Mouse (Mus musculus): Measurements from ENCODE around the gene Cpm. TPM values are rescaled to one million over a fixed set of nuclear protein-coding genes. Genes with fewer than 3 reads are reported as not detected.

Gene Cpm
- polyA plus RNA-seq, 2 experiments = 24.4 to 41.6 TPM

- no peak for TF ChIP-seq POLR2A (IDR thresholded peaks at IDR 0.05; ENCODE audit: borderline replicate concordance, extremely low read depth, insufficient read depth, insufficient read length)
- no peak overlapping the region for H3K27ac ChIP-seq (replicated peaks; ENCODE audit: low read depth, low read length)
- H3K9me3 ChIP-seq (ENCODE audit: control insufficient read depth, low read length) = no peaks in the 10 kb centered on the region
- H3K36me3 ChIP-seq (ENCODE audit: control insufficient read depth, insufficient read depth, low read length) = peaks cover 86% of the 10 kb centered on the region
- DNase-seq (ENCODE audit: low spot score) = no peak
- ATAC-seq (ENCODE audit: low FRiP score, low read depth) = no peak
- H3K4me3 ChIP-seq (replicated peaks; ENCODE audit: low read length) = no peak overlapping the region
- no peak overlapping the region for H3K4me2 ChIP-seq (replicated peaks; ENCODE audit: low read depth, low read length, severe bottlenecking)
- H3K27me3 ChIP-seq (ENCODE audit: control insufficient read depth, insufficient read depth, low read length) = no peaks in the 10 kb centered on the region
- no peak overlapping the region for H3K9ac ChIP-seq (ENCODE audit: low read depth, low read length, severe bottlenecking)
- no peaks in the 10 kb centered on the region for H3K4me1 ChIP-seq (ENCODE audit: control insufficient read depth, insufficient read depth, low read length)
Measured at GRCm38 (mm10) chr10:117692173-117692572, 62.9 kb downstream of the Cpm start.

- H3K27me3 ChIP-seq (ENCODE audit: control insufficient read depth, insufficient read depth, low read length) = no peaks in the 10 kb centered on the region
- DNase-seq (ENCODE audit: low spot score) = no peak
Measured at GRCm38 (mm10) chr10:117692953-117693352, 63.7 kb downstream of the Cpm start.

GRCm38 (mm10) chr10:117694255-117694953 lies 65.1 kb downstream of the Cpm start:
- no peaks in the 10 kb centered on the region for H3K4me1 ChIP-seq (ENCODE audit: control insufficient read depth, insufficient read depth, low read length)
- no peak for TF ChIP-seq POLR2A (IDR thresholded peaks at IDR 0.05; ENCODE audit: borderline replicate concordance, extremely low read depth, insufficient read depth, insufficient read length)
- no peak for DNase-seq (ENCODE audit: low spot score)
- H3K36me3 ChIP-seq (ENCODE audit: control insufficient read depth, insufficient read depth, low read length) = peaks cover 86% of the 10 kb centered on the region
- ATAC-seq (ENCODE audit: low FRiP score, low read depth) = no peak
- H3K4me3 ChIP-seq (replicated peaks; ENCODE audit: low read length) = no peak overlapping the region
- H3K4me2 ChIP-seq (replicated peaks; ENCODE audit: low read depth, low read length, severe bottlenecking) = no peak overlapping the region
- no peaks in the 10 kb centered on the region for H3K9me3 ChIP-seq (ENCODE audit: control insufficient read depth, low read length)
- H3K9ac ChIP-seq (ENCODE audit: low read depth, low read length, severe bottlenecking) = no peak overlapping the region
- WGBS = 95% methylated on average over 6 of the region's 6 CpGs
- no peaks in the 10 kb centered on the region for H3K27me3 ChIP-seq (ENCODE audit: control insufficient read depth, insufficient read depth, low read length)
- no peak overlapping the region for H3K27ac ChIP-seq (replicated peaks; ENCODE audit: low read depth, low read length)

More at GRCm38 (mm10) chr10:117692953-117693352, 63.7 kb downstream of the Cpm start:
- no peak overlapping the region for H3K27ac ChIP-seq (replicated peaks; ENCODE audit: low read depth, low read length)
- H3K4me3 ChIP-seq (replicated peaks; ENCODE audit: low read length) = no peak overlapping the region
- peaks cover 88% of the 10 kb centered on the region for H3K36me3 ChIP-seq (ENCODE audit: control insufficient read depth, insufficient read depth, low read length)
- H3K4me2 ChIP-seq (replicated peaks; ENCODE audit: low read depth, low read length, severe bottlenecking) = no peak overlapping the region
- WGBS = 90% methylated on average over 5 of the region's 5 CpGs
- no peaks in the 10 kb centered on the region for H3K4me1 ChIP-seq (ENCODE audit: control insufficient read depth, insufficient read depth, low read length)
- TF ChIP-seq POLR2A (IDR thresholded peaks at IDR 0.05; ENCODE audit: borderline replicate concordance, extremely low read depth, insufficient read depth, insufficient read length) = no peak
- H3K9ac ChIP-seq (ENCODE audit: low read depth, low read length, severe bottlenecking) = no peak overlapping the region
- ATAC-seq (ENCODE audit: low FRiP score, low read depth) = no peak
- H3K9me3 ChIP-seq (ENCODE audit: control insufficient read depth, low read length) = no peaks in the 10 kb centered on the region

GRCm38 (mm10) chr10:117695027-117695426 lies 65.7 kb downstream of the Cpm start:
- no peak overlapping the region for H3K4me2 ChIP-seq (replicated peaks; ENCODE audit: low read depth, low read length, severe bottlenecking)
- H3K36me3 ChIP-seq (ENCODE audit: control insufficient read depth, insufficient read depth, low read length) = peaks cover 87% of the 10 kb centered on the region
- H3K4me1 ChIP-seq (ENCODE audit: control insufficient read depth, insufficient read depth, low read length) = no peaks in the 10 kb centered on the region
- WGBS = 95% methylated on average over 4 of the region's 4 CpGs
- no peak overlapping the region for H3K27ac ChIP-seq (replicated peaks; ENCODE audit: low read depth, low read length)
- H3K9me3 ChIP-seq (ENCODE audit: control insufficient read depth, low read length) = no peaks in the 10 kb centered on the region
- no peak overlapping the region for H3K9ac ChIP-seq (ENCODE audit: low read depth, low read length, severe bottlenecking)
- no peaks in the 10 kb centered on the region for H3K27me3 ChIP-seq (ENCODE audit: control insufficient read depth, insufficient read depth, low read length)
- no peak for TF ChIP-seq POLR2A (IDR thresholded peaks at IDR 0.05; ENCODE audit: borderline replicate concordance, extremely low read depth, insufficient read depth, insufficient read length)
- ATAC-seq (ENCODE audit: low FRiP score, low read depth) = no peak
- H3K4me3 ChIP-seq (replicated peaks; ENCODE audit: low read length) = no peak overlapping the region
- DNase-seq (ENCODE audit: low spot score) = no peak

GRCm38 (mm10) chr10:117695605-117696004 lies 66.3 kb downstream of the Cpm start:
- H3K9me3 ChIP-seq (ENCODE audit: control insufficient read depth, low read length) = no peaks in the 10 kb centered on the region
- no peaks in the 10 kb centered on the region for H3K27me3 ChIP-seq (ENCODE audit: control insufficient read depth, insufficient read depth, low read length)
- DNase-seq (ENCODE audit: low spot score) (no peak), ATAC-seq (ENCODE audit: low FRiP score, low read depth) (no peak)
- peaks cover 87% of the 10 kb centered on the region for H3K36me3 ChIP-seq (ENCODE audit: control insufficient read depth, insufficient read depth, low read length)
- H3K4me3 ChIP-seq (replicated peaks; ENCODE audit: low read length) = no peak overlapping the region
- no peak overlapping the region for H3K9ac ChIP-seq (ENCODE audit: low read depth, low read length, severe bottlenecking)
- WGBS = 96% methylated on average over 4 of the region's 4 CpGs
- H3K4me1 ChIP-seq (ENCODE audit: control insufficient read depth, insufficient read depth, low read length) = no peaks in the 10 kb centered on the region
- no peak overlapping the region for H3K27ac ChIP-seq (replicated peaks; ENCODE audit: low read depth, low read length)
- no peak for TF ChIP-seq POLR2A (IDR thresholded peaks at IDR 0.05; ENCODE audit: borderline replicate concordance, extremely low read depth, insufficient read depth, insufficient read length)
- H3K4me2 ChIP-seq (replicated peaks; ENCODE audit: low read depth, low read length, severe bottlenecking) = no peak overlapping the region
